Mouse (Mus musculus) ovary, adult 10 weeks (tissue): ENCODE measurements around the gene H2-T3. TPM values are rescaled to one million over a fixed set of nuclear protein-coding genes. Genes with fewer than 3 reads are reported as not detected.

Source experiments
- polyA plus RNA-seq: library from polyadenylated mRNA; stranded (reverse); fragments of 350-450 nt; fragmentation: Illumina TruSeq; extraction: RNeasy Lipid Tissue Mini Kit (QIAGEN cat#74804); gene quantifications from one replicate; pipeline ENCODE4 v1.2.3, GENCODE M21; 2014

Gene H2-T3
- polyA plus RNA-seq = not detected

GRCm38 (mm10) chr17:36190169-36190507 is at the start of gene H2-T3:
Gene H2-T3, minus strand, starts transcription at chr17:36190287.

GRCm38 (mm10) chr17:36168039-36168652 is 21.9 kb downstream of the H2-T3 start, which contains the start of gene Gm8909:
Gene Gm8909, minus strand, starts transcription at chr17:36168537.

Other genes starting within 250 kb of the H2-T3 start
- 63.5 TPM for gene Abcf1, start 220.5 kb downstream of the H2-T3 start, polyA plus RNA-seq
- gene Gnl1, start 210.4 kb downstream of the H2-T3 start, polyA plus RNA-seq = 1.6 TPM
- 4.4 TPM for gene Prr3, start 210.1 kb downstream of the H2-T3 start, polyA plus RNA-seq
- gene H2-T24, start 169.7 kb downstream of the H2-T3 start, polyA plus RNA-seq = 2.5 TPM
- 2.5 TPM for gene H2-T23, start 157.4 kb downstream of the H2-T3 start, polyA plus RNA-seq
- 8.8 TPM for gene H2-T22, start 147.5 kb downstream of the H2-T3 start, polyA plus RNA-seq
- not detected for gene Gm6034, start 147.3 kb downstream of the H2-T3 start, polyA plus RNA-seq
- gene Gm11127, start 131.9 kb downstream of the H2-T3 start, polyA plus RNA-seq = not detected
- gene Gm19684, start 68.6 kb downstream of the H2-T3 start, polyA plus RNA-seq = not detected
- gene Gm7030, start 60.9 kb downstream of the H2-T3 start, polyA plus RNA-seq = not detected
- not detected for gene Gm8909, start 21.8 kb downstream of the H2-T3 start, polyA plus RNA-seq
- gene Rpp21, start 67.8 kb upstream of the H2-T3 start, polyA plus RNA-seq = 5.2 TPM
- 11.2 TPM for gene Trim39, start 82.0 kb upstream of the H2-T3 start, polyA plus RNA-seq
- not detected for gene H2-M10.2, start 96.2 kb upstream of the H2-T3 start, polyA plus RNA-seq
- not detected for gene H2-M10.1, start 135.9 kb upstream of the H2-T3 start, polyA plus RNA-seq
- not detected for gene H2-M10.3, start 178.1 kb upstream of the H2-T3 start, polyA plus RNA-seq